Mouse (Mus musculus) lung, embryonic 16.5 days (tissue): ENCODE results near the gene Atg4a-ps. TPM values are rescaled to one million over a fixed set of nuclear protein-coding genes. Genes with fewer than 3 reads are reported as not detected.
A peak's percentile ranks its signal among the peaks of the same experiment; 100 is the strongest.

Experiments
- ATAC-seq: fragments of 200-750 bp; cut with Nextera tagmentation; 2 replicates; pipeline ENCODE4 v1.8.0; 2017; ENCODE audit warnings: low read depth, mild to moderate bottlenecking, moderate library complexity
- H3K27ac ChIP-seq: fragments of 300-500 bp; sonication (generic); 2 replicates; pipeline ENCODE4 v1.5.1; 2014; ENCODE audit warnings: mild to moderate bottlenecking, control low read depth, low read length
- H3K27me3 ChIP-seq: fragments of 300-500 bp; sonication (generic); 2 replicates; pipeline ENCODE4 v1.6.1; 2014; ENCODE audit warnings: low read depth, low read length, mixed read lengths; ENCODE audit not compliant: control insufficient read depth, insufficient read depth
- H3K36me3 ChIP-seq: fragments of 300-500 bp; sonication (generic); 2 replicates; pipeline ENCODE4 v1.6.1; 2014; ENCODE audit warnings: low read length; ENCODE audit not compliant: control insufficient read depth, insufficient read depth
- H3K4me1 ChIP-seq: fragments of 300-500 bp; sonication (generic); replicated peaks from 2 replicates; pipeline ENCODE4 v1.6.1; 2014; ENCODE audit warnings: low read length, mixed read lengths; ENCODE audit not compliant: control insufficient read depth, insufficient read depth
- H3K4me2 ChIP-seq: fragments of 300-500 bp; sonication (generic); 2 replicates; pipeline ENCODE4 v1.6.1; 2014; ENCODE audit warnings: low read depth, low read length, control low read depth
- H3K4me3 ChIP-seq: fragments of 300-500 bp; sonication (generic); 2 replicates; pipeline ENCODE4 v1.5.1; 2014; ENCODE audit warnings: mild to moderate bottlenecking, low read length, control low read depth
- H3K9ac ChIP-seq: fragments of 300-500 bp; sonication (generic); 2 replicates; pipeline ENCODE4 v1.6.1; 2014; ENCODE audit warnings: low read length, control low read depth
- H3K9me3 ChIP-seq: fragments of 300-500 bp; sonication (generic); 2 replicates; pipeline ENCODE4 v1.6.1; 2016; ENCODE audit warnings: low read length; ENCODE audit not compliant: control insufficient read depth
- WGBS: fragments of 180-500 bp; shearing (Covaris S2); extraction: QIAGEN DNeasy Blood & Tissue Kit; methylation state at CpG from one replicate; pipeline ENCODE4 v1.1.7; 2014; 5-methylcytosine and 5-hydroxymethylcytosine counted together
- polyA plus RNA-seq: library from polyadenylated mRNA; unstranded; fragments of >200 nt; fragmentation: Nextera tagmentation; extraction: Ambion mirVana; gene quantifications from 2 replicates; pipeline ENCODE4 v1.2.1, GENCODE M21; 2015

Atg4a-ps gene
- polyA plus RNA-seq, 1 experiment from 2014 or later, result 0.09 TPM

DNA sequence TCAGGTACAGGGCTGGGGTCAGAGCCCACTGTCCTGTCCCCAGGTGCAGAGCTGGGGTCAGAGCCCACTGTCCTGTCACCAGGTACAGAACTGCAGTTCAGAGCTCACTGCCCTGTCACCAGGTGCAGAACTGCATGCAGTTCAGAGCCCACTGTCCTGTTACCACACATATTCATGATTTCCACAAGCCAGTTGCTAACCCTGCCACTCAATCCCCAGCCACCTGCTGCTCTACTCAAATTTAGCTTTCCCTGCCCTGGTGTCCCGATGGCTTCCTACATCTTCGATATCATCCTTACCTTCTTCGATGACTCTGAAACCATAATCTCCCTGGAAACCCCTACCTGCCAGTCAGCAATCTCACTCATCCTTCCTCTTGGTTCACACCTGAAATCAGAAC lies 17.5 kb upstream of the Atg4a-ps start:
- ATAC-seq, result no peak
- Histone ChIP-seq H3K4me1 (no peaks in the 10 kb centered on the region; the same call in 1 of the 2 replicates), H3K4me2 (no peak overlapping the region), H3K4me3 (no peak overlapping the region), H3K27me3 (no peaks in the 10 kb centered on the region), H3K9me3 (no peaks in the 10 kb centered on the region), H3K9ac (no peak overlapping the region), H3K36me3 (no peaks in the 10 kb centered on the region), H3K27ac (no peak overlapping the region)
- WGBS, result 94% methylated on average over 3 of the region's 3 CpGs

DNA sequence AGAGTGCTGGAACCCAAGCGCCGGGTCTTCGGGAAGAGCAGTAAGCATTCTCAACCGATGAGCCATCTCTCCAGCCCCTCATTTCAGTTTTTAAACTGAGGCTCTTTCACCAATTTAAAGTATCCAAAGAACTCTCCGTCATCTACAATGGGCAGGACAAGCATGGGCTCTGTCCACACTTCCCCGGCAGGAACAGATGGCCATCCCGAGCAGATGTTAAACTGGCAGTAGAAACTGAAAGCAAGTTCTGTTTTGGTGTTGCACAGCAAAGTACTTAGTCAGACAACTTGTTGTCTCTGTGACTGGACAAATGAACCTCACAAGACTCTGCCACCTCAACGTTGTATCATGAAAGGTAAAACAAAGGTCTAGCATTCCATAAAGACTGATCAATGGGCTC lies 15.8 kb upstream of the Atg4a-ps start:
- H3K4me2 ChIP-seq, result no peak overlapping the region
- WGBS, result 82% methylated on average over 8 of the region's 8 CpGs
- no peak overlapping the region for H3K27ac ChIP-seq
- H3K9ac ChIP-seq, result no peak overlapping the region
- H3K36me3 ChIP-seq, result no peaks in the 10 kb centered on the region
- ATAC-seq, result no peak
- peaks cover 5% of the 10 kb centered on the region; the same call in 1 of the 2 replicates for H3K4me1 ChIP-seq
- no peaks in the 10 kb centered on the region for H3K27me3 ChIP-seq
- no peaks in the 10 kb centered on the region for H3K9me3 ChIP-seq
- H3K4me3 ChIP-seq, result no peak overlapping the region

DNA sequence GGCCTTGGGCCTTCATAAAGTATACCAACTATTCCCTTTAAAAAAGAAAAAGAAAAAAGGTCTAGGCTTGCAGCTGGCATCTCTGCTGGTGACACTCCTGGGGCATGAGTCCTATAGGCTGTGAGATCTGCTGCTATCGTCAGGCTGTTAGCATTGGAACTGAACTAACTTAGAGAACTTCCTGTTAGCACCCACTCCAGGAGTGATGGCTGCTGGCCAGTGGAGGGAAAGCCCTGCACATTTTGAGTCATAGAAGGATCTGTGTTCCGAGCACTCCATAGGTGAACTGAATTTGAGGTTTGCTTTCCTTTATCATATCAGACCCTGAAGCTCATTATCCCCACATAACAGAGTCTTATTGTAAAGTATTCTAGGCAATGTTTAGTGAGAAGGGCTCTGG lies 14.1 kb upstream of the Atg4a-ps start:
- WGBS, result 26% methylated on average over 2 of the region's 2 CpGs
- no peaks in the 10 kb centered on the region for H3K9me3 ChIP-seq
- ATAC-seq, result peak; percentile 59; the same call in 1 of the 2 replicates
- H3K36me3 ChIP-seq, result no peaks in the 10 kb centered on the region
- H3K9ac ChIP-seq, result no peak overlapping the region
- no peak overlapping the region for H3K4me3 ChIP-seq
- H3K27ac ChIP-seq, result no peak overlapping the region
- H3K27me3 ChIP-seq, result no peaks in the 10 kb centered on the region
- peaks cover 5% of the 10 kb centered on the region; the same call in 1 of the 2 replicates for H3K4me1 ChIP-seq
- H3K4me2 ChIP-seq, result no peak overlapping the region

DNA sequence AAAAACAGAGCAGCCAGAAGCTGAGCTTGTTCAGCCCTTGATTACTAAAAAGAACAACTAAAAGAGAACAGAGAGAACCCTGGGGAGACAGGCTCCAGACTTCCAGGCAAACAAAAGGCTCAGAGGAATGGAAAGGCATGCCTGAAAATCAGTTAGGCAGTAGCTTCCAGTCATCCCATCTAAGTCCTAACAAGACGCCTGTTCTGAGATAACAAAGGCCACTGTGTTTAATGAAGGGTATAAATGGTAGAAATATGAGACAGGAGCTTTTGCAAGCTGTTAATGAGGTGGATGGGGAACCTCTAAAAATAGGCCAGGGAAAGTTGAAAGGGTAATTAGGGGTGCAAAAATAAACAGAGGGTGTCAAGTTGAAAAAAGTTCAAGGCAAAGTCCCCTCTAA lies 4.5 kb upstream of the Atg4a-ps start:
- Histone ChIP-seq H3K4me2 (no peak overlapping the region), H3K36me3 (no peaks in the 10 kb centered on the region), H3K9ac (no peak overlapping the region), H3K27me3 (no peaks in the 10 kb centered on the region), H3K4me1 (peaks cover 11% of the 10 kb centered on the region), H3K4me3 (no peak overlapping the region), H3K9me3 (no peaks in the 10 kb centered on the region), H3K27ac (no peak overlapping the region)
- ATAC-seq, result no peak
- 43% methylated on average over 1 of the region's 1 CpGs for WGBS

DNA sequence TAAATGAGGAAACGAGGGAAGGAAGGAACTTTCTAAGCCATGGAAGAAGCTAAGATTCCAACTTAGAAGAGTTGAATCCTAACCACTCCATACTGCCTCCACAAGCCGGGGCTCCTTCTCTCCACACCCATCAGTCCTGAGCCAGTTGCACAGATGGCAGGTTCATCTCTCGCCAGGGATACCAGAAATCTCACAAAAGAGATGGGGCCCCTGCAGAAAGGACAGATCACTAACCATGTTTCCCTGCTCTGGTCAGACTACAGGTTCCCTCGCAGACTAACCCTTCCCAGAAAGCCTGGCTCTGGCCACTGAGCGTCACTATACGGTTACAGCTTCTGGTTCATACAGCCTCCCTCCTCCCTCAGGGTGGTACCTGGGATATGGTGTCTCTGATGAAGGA lies 3.8 kb upstream of the Atg4a-ps start:
- Histone ChIP-seq H3K36me3 (no peaks in the 10 kb centered on the region), H3K27ac (no peak overlapping the region), H3K4me1 (peaks cover 11% of the 10 kb centered on the region), H3K27me3 (no peaks in the 10 kb centered on the region), H3K9me3 (no peaks in the 10 kb centered on the region), H3K4me2 (no peak overlapping the region), H3K9ac (no peak overlapping the region), H3K4me3 (no peak overlapping the region)
- ATAC-seq, result no peak
- 93% methylated on average over 6 of the region's 6 CpGs for WGBS

DNA sequence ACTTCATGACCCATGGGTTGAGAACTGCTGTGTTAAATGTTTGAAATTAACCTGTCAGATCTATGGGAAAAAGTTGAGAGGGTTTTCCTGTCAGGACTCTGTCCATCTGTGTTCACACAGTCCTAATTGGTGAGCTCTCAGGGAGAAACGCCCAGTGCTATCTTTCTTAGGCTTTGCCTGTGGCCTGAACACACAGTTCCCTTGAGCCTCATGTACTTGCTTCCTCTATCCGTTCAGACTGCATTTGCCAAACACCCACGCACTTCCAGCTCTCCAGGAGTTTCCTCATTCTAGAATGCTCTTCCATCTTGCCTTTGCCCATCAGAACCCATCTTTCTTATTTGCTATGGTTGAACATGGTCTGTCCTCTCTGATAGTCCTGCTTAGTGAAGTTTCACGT lies 2.6 kb upstream of the Atg4a-ps start:
- peaks cover 11% of the 10 kb centered on the region for H3K4me1 ChIP-seq
- no peak overlapping the region for H3K27ac ChIP-seq
- no peak for ATAC-seq
- no peak overlapping the region for H3K4me3 ChIP-seq
- no peak overlapping the region for H3K9ac ChIP-seq
- no peaks in the 10 kb centered on the region for H3K27me3 ChIP-seq
- H3K9me3 ChIP-seq, result no peaks in the 10 kb centered on the region
- WGBS, result 72% methylated on average over 4 of the region's 4 CpGs
- H3K36me3 ChIP-seq, result no peaks in the 10 kb centered on the region
- no peak overlapping the region for H3K4me2 ChIP-seq

DNA sequence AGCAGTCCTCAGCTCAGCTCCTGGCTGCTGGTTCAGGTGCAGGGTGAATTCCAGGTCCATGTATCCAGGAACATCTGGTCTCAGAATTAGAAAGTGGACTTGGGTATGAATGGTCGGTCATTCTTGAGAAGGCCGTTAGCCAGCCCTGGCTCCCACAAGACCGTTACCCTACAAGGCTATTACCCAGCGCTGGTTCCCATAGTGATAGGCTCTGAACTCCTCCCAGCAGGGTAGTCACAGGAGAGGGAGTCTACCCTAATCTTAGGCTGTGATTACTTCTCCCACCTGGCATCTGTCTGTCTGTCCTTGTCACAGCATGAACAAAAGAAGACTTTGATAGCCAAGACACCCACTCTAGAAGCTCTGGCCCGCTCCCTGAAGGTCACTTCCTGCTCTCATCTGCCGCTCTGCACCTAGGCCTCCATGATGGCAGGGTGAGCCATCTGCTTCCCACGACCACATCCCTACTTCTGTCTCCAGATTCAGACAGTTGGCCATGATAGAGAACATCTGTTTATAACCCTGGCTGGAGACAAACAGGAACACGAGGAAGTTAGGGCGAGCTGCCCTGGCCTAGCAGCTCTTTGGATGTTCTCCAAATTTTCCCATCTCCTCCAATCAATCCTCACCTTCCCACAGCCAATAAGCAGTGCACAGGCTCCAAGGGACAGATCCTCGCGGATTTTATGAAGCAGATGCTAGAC lies 1.4 kb upstream of the Atg4a-ps start:
- Histone ChIP-seq H3K4me2 (no peak overlapping the region), H3K27ac (peak overlapping the region; percentile 41; the same call in 1 of the 2 replicates), H3K4me3 (no peak overlapping the region), H3K36me3 (no peaks in the 10 kb centered on the region), H3K4me1 (peaks cover 11% of the 10 kb centered on the region), H3K9me3 (no peaks in the 10 kb centered on the region), H3K9ac (no peak overlapping the region), H3K27me3 (no peaks in the 10 kb centered on the region)
- peak; percentile 88 for ATAC-seq
- WGBS, result 45% methylated on average over 11 of the region's 11 CpGs

DNA sequence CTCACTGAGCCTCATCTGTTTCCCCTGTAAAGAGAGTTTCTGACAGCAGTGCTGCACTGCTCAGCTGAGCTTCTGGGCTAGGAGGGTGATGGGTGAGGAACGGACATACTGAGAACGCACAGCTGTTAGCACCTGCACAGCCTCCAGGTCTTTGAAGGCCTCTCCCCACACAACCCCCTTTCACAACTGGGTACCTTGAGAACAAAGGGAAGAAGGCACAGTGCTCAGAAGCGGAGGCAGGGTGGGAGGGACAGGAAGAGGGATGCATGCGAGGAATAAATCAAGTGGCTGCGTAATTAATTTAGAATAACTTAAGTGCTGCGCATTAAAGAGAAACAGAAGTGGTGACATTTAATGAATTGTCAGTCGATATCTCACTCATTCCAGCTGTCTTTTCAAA lies 4.6 kb downstream of the Atg4a-ps start:
- H3K36me3 ChIP-seq, result no peaks in the 10 kb centered on the region
- H3K4me2 ChIP-seq, result no peak overlapping the region
- no peaks in the 10 kb centered on the region for H3K9me3 ChIP-seq
- no peak overlapping the region for H3K27ac ChIP-seq
- 41% methylated on average over 7 of the region's 7 CpGs for WGBS
- no peak for ATAC-seq
- no peak overlapping the region for H3K9ac ChIP-seq
- H3K27me3 ChIP-seq, result no peaks in the 10 kb centered on the region
- no peak overlapping the region for H3K4me3 ChIP-seq
- no peaks in the 10 kb centered on the region for H3K4me1 ChIP-seq

DNA sequence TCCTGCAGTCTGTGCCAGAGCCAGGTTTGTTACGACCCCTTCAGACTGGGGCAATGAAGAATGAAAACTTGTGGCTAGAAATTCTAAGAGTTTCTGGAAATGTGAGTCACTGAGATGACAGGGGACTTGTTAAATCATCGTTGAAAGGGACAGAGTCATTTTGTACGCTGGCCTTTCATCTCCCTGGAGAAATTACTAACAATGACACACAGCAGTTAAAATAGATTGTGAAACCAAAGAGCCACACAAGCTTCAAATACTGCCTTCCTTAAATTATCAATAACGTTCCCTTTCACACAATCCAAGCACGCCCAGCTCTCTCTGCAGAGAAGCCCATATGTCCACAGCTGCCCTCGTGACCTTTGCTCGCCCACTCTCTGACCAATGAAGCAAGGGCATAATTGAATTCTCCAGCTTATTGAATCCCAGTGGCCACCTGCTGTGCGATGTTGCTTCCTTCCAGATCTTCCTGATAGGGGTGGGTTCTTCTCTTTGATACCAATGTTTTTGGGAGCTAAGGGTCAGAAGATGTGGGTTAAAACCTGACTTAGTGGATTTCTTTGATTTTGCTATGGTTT lies 5.6 kb downstream of the Atg4a-ps start:
- H3K36me3 ChIP-seq, result no peaks in the 10 kb centered on the region
- ATAC-seq, result no peak
- H3K9ac ChIP-seq, result no peak overlapping the region
- 68% methylated on average over 8 of the region's 8 CpGs for WGBS
- H3K4me1 ChIP-seq, result no peaks in the 10 kb centered on the region
- no peaks in the 10 kb centered on the region for H3K27me3 ChIP-seq
- H3K27ac ChIP-seq, result no peak overlapping the region
- no peak overlapping the region for H3K4me2 ChIP-seq
- H3K4me3 ChIP-seq, result no peak overlapping the region
- H3K9me3 ChIP-seq, result no peaks in the 10 kb centered on the region
